Mouse (Mus musculus) erythroblast, embryonic 14.5 days (primary cell): ENCODE measurements around the gene Mrps36. TPM values are rescaled to one million over a fixed set of nuclear protein-coding genes. Genes with fewer than 3 reads are reported as not detected.

Source experiments
- H3K27me3 ChIP-seq: 2 replicates; pipeline ENCODE4 v1.6.1; 2012; ENCODE audit warnings: inconsistent platforms; ENCODE audit not compliant: control insufficient read depth
- H3K36me3 ChIP-seq: 2 replicates; pipeline ENCODE4 v1.6.1; 2012; ENCODE audit warnings: mild to moderate bottlenecking, inconsistent platforms; ENCODE audit not compliant: control insufficient read depth
- H3K4me1 ChIP-seq: 2 replicates; pipeline ENCODE4 v1.6.1; 2012; ENCODE audit warnings: inconsistent platforms; ENCODE audit not compliant: control insufficient read depth
- H3K4me3 ChIP-seq: replicated peaks from 2 replicates; pipeline ENCODE3; 2012; ENCODE audit warnings: moderate library complexity, mild to moderate bottlenecking, inconsistent platforms
- H3K9me3 ChIP-seq: 2 replicates; pipeline ENCODE4 v1.6.1; 2012; ENCODE audit warnings: low read length, inconsistent platforms, mixed read lengths; ENCODE audit not compliant: control insufficient read depth
- GATA1 ChIP-seq: IDR thresholded peaks from 2 replicates; pipeline ENCODE4 v1.6.1; 2012; ENCODE audit warnings: low read length, inconsistent platforms, mixed read lengths
- TAL1 ChIP-seq: IDR thresholded peaks from 3 replicates; pipeline ENCODE4 v1.6.1; 2012; ENCODE audit warnings: low read length, inconsistent platforms, mixed read lengths
- polyA plus RNA-seq: library from polyadenylated mRNA; stranded (reverse); fragments of >175 nt; gene quantifications from 2 replicates; pipeline ENCODE4 v1.2.3, GENCODE M21; 2012

Gene Mrps36
- polyA plus RNA-seq, 1 experiment: 24.9 TPM

- Histone ChIP-seq H3K4me3 (peak within 1 kb of the TSS; percentile 95), H3K9me3 (no peaks in the 10 kb centered on the region), H3K36me3 (peaks cover 82% of the 10 kb centered on the region), H3K4me1 (peaks cover 82% of the 10 kb centered on the region), H3K27me3 (no peaks in the 10 kb centered on the region)
- TF ChIP-seq TAL1 (no peak), GATA1 (no peak)
Observed at GRCm38 (mm10) chr13:100775252-100776055, 31.0 kb upstream of the Mrps36 start, which contains the start of gene Cenph. Gene Cenph, minus strand, starts transcription at chr13:100775899.

- Histone ChIP-seq H3K36me3 (peaks cover 82% of the 10 kb centered on the region), H3K4me1 (peaks cover 75% of the 10 kb centered on the region), H3K4me3 (peak overlapping the region; percentile 95), H3K9me3 (no peaks in the 10 kb centered on the region), H3K27me3 (no peaks in the 10 kb centered on the region)
- TF ChIP-seq GATA1: no peak
- TF ChIP-seq TAL1: no peak
Observed at GRCm38 (mm10) chr13:100774704-100775103, 30.2 kb upstream of the Mrps36 start.

GRCm38 (mm10) chr13:100755329-100755728 is 10.9 kb upstream of the Mrps36 start:
- Histone ChIP-seq H3K36me3 (peaks cover 28% of the 10 kb centered on the region), H3K4me3 (no peak overlapping the region), H3K9me3 (peaks cover 8% of the 10 kb centered on the region), H3K4me1 (peaks cover 38% of the 10 kb centered on the region), H3K27me3 (no peaks in the 10 kb centered on the region)
- TF ChIP-seq GATA1 (no peak), TAL1 (no peak)

- H3K36me3 ChIP-seq: peaks cover 16% of the 10 kb centered on the region
- H3K4me3 ChIP-seq: no peak overlapping the region
- H3K9me3 ChIP-seq: no peaks in the 10 kb centered on the region
- no peak for TF ChIP-seq TAL1
- peaks cover 47% of the 10 kb centered on the region for H3K4me1 ChIP-seq
- no peaks in the 10 kb centered on the region for H3K27me3 ChIP-seq
Observed at GRCm38 (mm10) chr13:100754186-100754585, 9.7 kb upstream of the Mrps36 start.

GRCm38 (mm10) chr13:100753011-100753410 is 8.6 kb upstream of the Mrps36 start:
- TF ChIP-seq GATA1 (no peak), TAL1 (no peak)
- H3K4me1 ChIP-seq: peaks cover 58% of the 10 kb centered on the region

GRCm38 (mm10) chr13:100752529-100752928 is 8.1 kb upstream of the Mrps36 start:
- Histone ChIP-seq H3K9me3 (no peaks in the 10 kb centered on the region), H3K27me3 (no peaks in the 10 kb centered on the region), H3K4me3 (peak overlapping the region; percentile 26), H3K4me1 (peaks cover 62% of the 10 kb centered on the region), H3K36me3 (peaks cover 3% of the 10 kb centered on the region)
- no peak for TF ChIP-seq TAL1
- peak; percentile 48 for TF ChIP-seq GATA1

More at GRCm38 (mm10) chr13:100753011-100753410, 8.6 kb upstream of the Mrps36 start:
- H3K9me3 ChIP-seq: no peaks in the 10 kb centered on the region
- no peaks in the 10 kb centered on the region for H3K27me3 ChIP-seq
- no peak overlapping the region for H3K4me3 ChIP-seq
- peaks cover 8% of the 10 kb centered on the region for H3K36me3 ChIP-seq

- H3K36me3 ChIP-seq: no peaks in the 10 kb centered on the region
- peaks cover 72% of the 10 kb centered on the region for H3K4me1 ChIP-seq
- H3K27me3 ChIP-seq: no peaks in the 10 kb centered on the region
- H3K4me3 ChIP-seq: no peak overlapping the region
- H3K9me3 ChIP-seq: no peaks in the 10 kb centered on the region
- TF ChIP-seq TAL1: no peak
- no peak for TF ChIP-seq GATA1
Observed at GRCm38 (mm10) chr13:100751402-100751801, 6.9 kb upstream of the Mrps36 start.

GRCm38 (mm10) chr13:100750799-100751198 is 6.3 kb upstream of the Mrps36 start:
- Histone ChIP-seq H3K4me3 (no peak overlapping the region), H3K9me3 (no peaks in the 10 kb centered on the region), H3K27me3 (no peaks in the 10 kb centered on the region), H3K36me3 (no peaks in the 10 kb centered on the region), H3K4me1 (peaks cover 76% of the 10 kb centered on the region)
- TF ChIP-seq TAL1 (no peak), GATA1 (no peak)

- Histone ChIP-seq H3K9me3 (no peaks in the 10 kb centered on the region), H3K27me3 (no peaks in the 10 kb centered on the region), H3K36me3 (no peaks in the 10 kb centered on the region), H3K4me1 (peaks cover 84% of the 10 kb centered on the region), H3K4me3 (no peak overlapping the region)
- TF ChIP-seq GATA1 (no peak), TAL1 (no peak)
Observed at GRCm38 (mm10) chr13:100748638-100749037, 4.2 kb upstream of the Mrps36 start.

- Histone ChIP-seq H3K36me3 (peaks cover 9% of the 10 kb centered on the region), H3K9me3 (no peaks in the 10 kb centered on the region), H3K4me3 (no peak overlapping the region), H3K27me3 (no peaks in the 10 kb centered on the region), H3K4me1 (peaks cover 83% of the 10 kb centered on the region)
- TF ChIP-seq GATA1: no peak
Observed at GRCm38 (mm10) chr13:100746090-100746489, 1.6 kb upstream of the Mrps36 start.
